Mouse (Mus musculus) spleen, adult 2 months (tissue): ENCODE results near the gene Pafah1b2.

ENCODE experiments used
- CTCF ChIP-seq: fragments of 200-500 bp; IDR thresholded peaks from 2 replicates; pipeline ENCODE4 v1.5.1; 2011; ENCODE audit warnings: mild to moderate bottlenecking, inconsistent platforms; ENCODE audit not compliant: insufficient read depth, insufficient read length, insufficient replicate concordance; ENCODE audit errors: extremely low read depth
- POLR2A ChIP-seq: fragments of 200-500 bp; IDR thresholded peaks from 2 replicates; pipeline ENCODE4 v1.6.1; 2011; ENCODE audit warnings: low read depth, low read length, inconsistent platforms

GRCm38 (mm10) chr9:45931958-45932357 lies 80.5 kb downstream of the Pafah1b2 start:
- TF ChIP-seq POLR2A (no peak), CTCF (no peak)
